Mouse (Mus musculus) left cerebral cortex, adult 2 months (tissue): ENCODE results near the gene Itsn1. TPM values are rescaled to one million over a fixed set of nuclear protein-coding genes. Genes with fewer than 3 reads are reported as not detected.

Experiments used
- DNase-seq, 2 experiments: peaks; one replicate each; pipeline ENCODE4 v3.0.0; 2021 to 2022; ENCODE audit warnings: low spot score in 2 of 2, mixed read lengths in 1 of 2; ENCODE audit errors: extremely low spot score in 1 of 2
- H3K27ac ChIP-seq: fragments of 200-600 bp; 2 replicates; pipeline ENCODE4 v1.8.1; 2022
- H3K4me3 ChIP-seq: fragments of 200-600 bp; 2 replicates; pipeline ENCODE4 v1.8.1; 2022
- CTCF ChIP-seq: fragments of 200-600 bp; IDR thresholded peaks from 2 replicates; pipeline ENCODE4 v1.8.1; 2022; ENCODE audit warnings: antibody characterized with exemption, mild to moderate bottlenecking, moderate library complexity
- intact Hi-C: fragments of 180-260 bp; cut with DNase I; formaldehyde crosslinking; loops from one replicate; pipeline ENCODE4 v1.15.1; 2025
- total RNA-seq, 2 experiments: library from RNA; stranded (reverse); gene quantifications; 2 replicates each; pipeline ENCODE4 v1.2.3; 2021

The Itsn1 gene
- total RNA-seq, 2 experiments from 2014 or later, result 133 to 156 TPM

DNA sequence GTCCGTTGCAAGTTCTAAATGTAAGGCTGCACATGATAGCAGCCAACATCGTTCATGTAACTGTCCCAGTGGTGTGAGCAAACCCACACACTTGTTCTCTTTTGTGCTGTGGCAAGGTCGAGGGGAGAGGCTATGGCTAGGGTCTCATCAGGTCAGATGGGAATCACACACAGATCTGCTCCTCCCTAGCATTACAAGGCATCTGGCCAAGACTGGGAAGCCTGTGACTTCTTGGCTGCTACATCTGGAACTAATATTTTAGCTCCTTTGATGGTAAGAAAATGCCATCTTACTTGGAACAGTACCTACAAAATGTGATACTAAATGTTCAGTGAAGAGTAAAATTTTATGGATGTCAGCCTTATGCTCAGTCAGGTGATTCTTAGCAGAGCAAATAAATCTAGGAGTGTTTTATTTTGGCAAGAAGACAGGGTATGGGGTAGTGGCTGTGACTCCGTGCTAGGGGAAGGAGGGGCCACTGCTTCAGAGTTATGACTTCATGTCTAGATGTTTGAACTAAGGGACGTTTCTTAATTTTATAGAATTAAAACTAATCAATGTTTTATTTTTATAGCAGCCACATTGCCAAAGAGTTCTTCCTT lies 73.5 kb downstream of the Itsn1 start:
- intact Hi-C loops, result no loop called here
- no peak for DNase-seq
- Histone ChIP-seq H3K27ac (no peak overlapping the region), H3K4me3 (no peak overlapping the region)
- no peak for TF ChIP-seq CTCF

DNA sequence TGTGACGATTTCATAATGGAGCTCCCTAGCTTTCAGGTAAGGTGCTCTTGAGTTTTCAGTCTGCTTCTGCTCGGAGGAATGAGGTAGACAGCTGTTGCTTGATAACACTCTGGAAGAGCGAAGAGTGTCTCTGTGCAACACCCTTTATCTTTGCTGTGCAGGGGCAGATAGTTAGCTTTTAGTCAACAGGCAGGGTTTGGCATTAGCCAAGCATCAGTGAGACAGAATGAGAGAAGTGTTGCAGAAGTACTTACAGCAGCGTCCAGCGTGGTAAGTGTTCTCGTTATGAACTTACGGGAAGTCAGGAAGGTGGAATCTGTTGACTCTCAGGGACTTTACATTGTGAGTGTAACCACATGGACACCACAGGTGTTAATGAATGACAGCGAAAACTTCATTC lies 75.3 kb downstream of the Itsn1 start:
- H3K27ac ChIP-seq, result no peak overlapping the region
- intact Hi-C loops, result no loop called here
- no peak for TF ChIP-seq CTCF
- H3K4me3 ChIP-seq, result no peak overlapping the region
- no peak for DNase-seq

DNA sequence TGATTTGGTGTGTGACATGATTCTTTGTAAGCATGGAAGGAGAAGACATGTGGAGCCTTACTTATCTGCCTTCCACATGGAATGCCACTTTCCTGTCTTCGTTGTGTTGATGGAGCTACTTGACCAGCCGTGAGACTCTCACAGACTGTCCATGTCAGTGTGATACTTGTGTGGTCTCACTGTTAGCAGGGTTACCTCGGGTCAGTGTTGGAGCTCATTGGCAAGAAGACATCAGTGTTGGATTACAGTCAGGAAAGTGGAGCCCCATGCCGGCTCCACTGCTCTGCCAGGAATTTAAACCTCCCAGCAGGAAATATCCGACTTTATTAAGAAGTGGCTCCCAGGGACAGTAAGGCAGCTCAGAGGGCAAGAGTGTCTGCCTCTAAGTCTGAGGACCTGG lies 75.8 kb downstream of the Itsn1 start:
- no peak for DNase-seq
- intact Hi-C loops, result no loop called here
- TF ChIP-seq CTCF, result no peak
- no peak overlapping the region for H3K27ac ChIP-seq
- no peak overlapping the region for H3K4me3 ChIP-seq

DNA sequence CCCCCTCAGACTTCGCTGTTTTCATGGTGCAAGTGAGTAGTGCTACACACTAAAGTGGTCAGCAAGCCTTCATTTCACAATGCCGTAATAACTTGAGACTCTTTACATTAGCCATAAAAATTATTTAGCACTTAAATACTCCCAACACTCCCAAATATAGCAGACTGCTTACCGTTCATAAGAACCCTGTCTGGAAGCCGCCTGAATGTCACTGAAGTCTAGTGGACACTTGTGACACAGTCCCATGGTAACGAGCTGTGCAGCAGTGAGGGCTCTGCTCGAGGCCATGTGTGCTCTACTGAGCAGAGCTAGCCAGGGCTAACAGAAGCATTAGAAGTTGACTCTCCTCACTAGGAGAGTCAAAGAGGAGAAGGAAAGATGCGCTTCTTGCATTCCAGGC lies 81.2 kb downstream of the Itsn1 start:
- no peak for DNase-seq
- no peak for TF ChIP-seq CTCF
- H3K27ac ChIP-seq, result no peak overlapping the region

DNA sequence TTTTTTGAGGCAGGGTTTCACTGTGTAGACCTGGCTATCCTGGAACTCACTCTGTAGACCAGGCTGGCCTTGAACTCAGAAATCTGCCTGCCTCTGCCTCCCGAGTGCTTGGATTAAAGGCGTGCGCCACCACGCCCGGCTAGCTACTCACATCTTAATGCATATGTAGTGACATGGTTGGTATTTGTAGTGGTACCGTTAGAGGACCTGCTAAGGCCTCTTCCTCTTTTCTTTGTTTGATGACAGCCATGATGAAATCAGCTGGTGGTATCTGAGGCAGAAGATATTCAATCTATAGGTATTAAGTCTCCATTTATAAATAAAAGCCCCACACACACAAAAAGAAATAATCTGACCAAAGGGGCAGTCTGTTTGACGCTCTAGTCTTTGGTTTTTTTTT lies 82.3 kb downstream of the Itsn1 start:
- Histone ChIP-seq H3K4me3 (no peak overlapping the region), H3K27ac (no peak overlapping the region)
- intact Hi-C loops, result no loop called here
- no peak for TF ChIP-seq CTCF
- DNase-seq, result no peak

More for the DNA sequence above, 81.2 kb downstream of the Itsn1 start:
- intact Hi-C loops, result no loop called here
- no peak overlapping the region for H3K4me3 ChIP-seq

DNA sequence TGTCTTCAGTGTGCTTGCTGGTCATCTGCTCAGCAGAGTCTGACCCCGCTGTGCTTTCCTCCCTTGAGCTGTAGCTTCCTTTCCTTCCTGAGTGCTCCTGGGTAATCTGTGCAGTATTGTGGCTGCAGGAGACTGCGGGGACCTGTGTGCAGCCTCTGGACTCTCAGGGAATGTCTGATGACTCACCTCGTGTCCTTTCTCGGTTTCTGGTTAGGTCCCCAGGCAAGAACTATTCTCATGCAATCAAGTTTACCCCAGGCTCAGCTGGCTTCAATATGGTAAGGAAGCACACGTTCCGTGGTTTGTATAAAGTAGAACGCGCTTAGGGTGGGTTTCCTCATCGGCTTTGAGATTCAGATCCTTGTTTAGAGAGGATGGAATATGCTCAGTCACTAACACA lies 82.8 kb downstream of the Itsn1 start:
- no peak for TF ChIP-seq CTCF
- intact Hi-C loops, result no loop called here
- H3K4me3 ChIP-seq, result no peak overlapping the region
- DNase-seq, result no peak
- H3K27ac ChIP-seq, result no peak overlapping the region

DNA sequence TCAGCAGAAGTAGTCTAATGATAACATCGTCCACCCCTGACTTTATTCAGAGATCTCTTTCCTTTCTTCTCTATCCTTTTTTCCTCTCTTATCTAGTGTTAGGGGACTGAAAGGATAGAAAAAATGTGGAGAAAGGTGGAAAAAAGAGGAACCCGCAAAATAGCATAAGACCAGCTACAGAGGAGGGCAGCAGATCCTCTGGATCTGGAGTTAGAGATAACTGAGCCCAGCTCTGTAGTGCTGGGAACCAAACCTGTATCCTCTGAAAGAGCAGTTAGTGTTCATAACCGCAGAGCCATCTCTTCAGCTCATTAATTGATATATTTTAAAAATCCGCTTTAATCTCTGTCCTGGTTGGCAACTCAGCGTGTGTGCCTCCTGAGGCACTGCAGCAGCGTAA lies 84.5 kb downstream of the Itsn1 start:
- no peak for TF ChIP-seq CTCF
- H3K4me3 ChIP-seq, result no peak overlapping the region
- intact Hi-C loops, result no loop called here

DNA sequence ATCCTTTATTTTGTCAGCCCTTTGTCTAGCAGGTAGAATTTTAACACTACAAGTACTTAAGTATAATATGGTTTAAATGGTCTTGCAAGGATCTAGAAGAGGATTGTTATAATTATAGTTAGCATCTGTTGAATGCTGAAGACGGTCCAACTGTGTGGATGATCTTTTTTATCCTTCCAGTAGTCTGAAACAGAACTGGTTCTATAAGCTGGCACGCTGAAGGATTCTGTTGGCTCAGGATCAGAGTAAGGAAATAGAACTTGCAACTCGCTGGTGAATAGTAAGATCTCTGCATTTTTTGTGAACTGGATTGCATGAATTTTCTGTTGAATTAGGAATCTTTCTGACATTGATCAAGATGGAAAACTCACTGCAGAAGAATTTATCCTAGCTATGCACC lies 86.0 kb downstream of the Itsn1 start:
- no peak for DNase-seq
- TF ChIP-seq CTCF, result no peak
- Histone ChIP-seq H3K4me3 (no peak overlapping the region), H3K27ac (no peak overlapping the region)
- intact Hi-C loops, result no loop called here

More for the DNA sequence above, 84.5 kb downstream of the Itsn1 start:
- no peak for DNase-seq
- no peak overlapping the region for H3K27ac ChIP-seq

DNA sequence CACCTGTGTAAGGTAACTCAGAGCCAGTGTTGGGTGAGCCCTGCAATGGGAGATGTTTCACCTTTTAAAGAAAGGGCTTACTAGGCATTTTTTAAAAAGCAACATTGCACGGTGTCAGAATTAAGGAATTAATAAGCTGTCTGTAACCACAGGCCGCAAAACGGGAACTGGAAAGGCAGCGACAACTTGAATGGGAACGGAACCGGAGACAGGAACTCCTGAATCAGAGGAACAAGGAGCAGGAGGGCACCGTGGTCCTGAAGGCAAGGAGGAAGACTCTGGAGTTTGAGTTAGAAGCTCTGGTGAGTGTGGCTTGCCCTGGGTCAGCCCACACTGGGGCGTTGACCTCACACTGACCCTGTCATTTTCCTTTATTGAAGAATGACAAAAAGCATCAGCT lies 91.2 kb downstream of the Itsn1 start:
- TF ChIP-seq CTCF, result no peak

DNA sequence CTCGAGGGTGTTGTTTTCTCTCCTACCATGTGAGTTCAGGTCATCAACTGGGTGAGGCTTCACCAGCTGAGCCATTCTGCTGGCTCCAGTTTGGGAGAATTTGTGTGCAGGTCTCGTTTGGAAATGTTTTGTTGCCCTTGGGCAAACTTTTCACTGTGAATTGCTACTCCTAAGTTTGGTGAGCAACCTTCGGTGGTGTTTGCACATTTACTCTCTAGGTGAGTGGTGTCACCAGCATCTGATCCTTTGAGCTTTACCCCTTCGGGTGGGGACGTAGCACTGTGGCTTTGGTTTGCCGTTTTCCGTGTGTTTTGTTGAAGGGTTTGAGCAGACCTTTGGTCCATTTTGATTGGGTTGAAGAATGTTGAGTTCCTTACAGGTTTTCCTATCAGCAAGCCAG lies 93.2 kb downstream of the Itsn1 start:
- Histone ChIP-seq H3K4me3 (no peak overlapping the region), H3K27ac (no peak overlapping the region)
- no peak for TF ChIP-seq CTCF
- intact Hi-C loops, result no loop called here
- no peak for DNase-seq

More for the DNA sequence above, 91.2 kb downstream of the Itsn1 start:
- Histone ChIP-seq H3K4me3 (no peak overlapping the region), H3K27ac (no peak overlapping the region)
- intact Hi-C loops, result no loop called here
- no peak for DNase-seq

DNA sequence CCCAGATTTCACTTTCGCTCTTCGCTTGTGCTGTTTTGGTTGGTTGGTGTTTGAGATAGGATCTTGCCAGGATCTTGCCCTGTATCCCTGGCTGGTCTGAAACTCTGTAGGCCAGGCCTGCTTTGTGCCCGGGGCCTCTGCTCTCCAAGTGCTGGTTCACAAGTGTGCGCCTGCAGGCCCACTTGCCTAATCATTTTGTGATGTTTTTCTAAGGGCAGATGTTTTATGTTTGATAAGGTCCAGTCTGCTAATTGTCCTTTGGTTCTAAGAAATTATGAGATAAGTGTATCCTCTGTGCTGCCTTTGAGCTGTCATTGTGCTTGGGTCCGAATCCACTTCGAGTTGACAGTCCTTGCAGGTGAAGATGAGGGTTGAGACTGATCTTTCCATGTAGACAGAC lies 93.7 kb downstream of the Itsn1 start:
- Histone ChIP-seq H3K27ac (no peak overlapping the region), H3K4me3 (no peak overlapping the region)
- no peak for TF ChIP-seq CTCF
- DNase-seq, result no peak
- intact Hi-C loops, result no loop called here

DNA sequence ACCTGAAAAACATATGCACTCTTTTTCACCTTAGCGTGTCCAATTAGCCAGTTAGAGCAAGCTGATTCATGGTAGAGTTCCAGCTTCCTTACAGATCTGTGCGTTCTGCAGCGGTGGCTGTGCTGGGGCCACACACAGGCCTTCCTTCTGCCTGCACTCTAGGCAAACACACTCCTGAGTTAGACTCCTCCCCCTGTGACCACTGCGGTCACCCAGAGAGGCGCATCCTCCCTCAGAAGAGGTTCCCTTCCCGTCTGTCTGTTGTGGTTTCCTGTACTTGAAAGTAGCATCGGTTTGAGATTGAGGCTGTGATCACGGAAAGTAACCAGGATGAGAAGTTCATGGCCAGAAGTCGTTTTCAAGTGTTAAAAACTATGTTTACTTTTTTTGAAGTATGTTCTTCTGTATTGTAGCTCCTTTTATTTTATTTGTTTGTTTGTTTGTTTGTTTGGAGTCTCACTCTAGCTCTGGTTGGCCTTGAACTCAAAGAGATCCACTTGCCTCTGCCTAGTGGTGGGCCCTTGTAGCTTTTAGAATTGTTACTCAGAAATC lies 96.8 kb downstream of the Itsn1 start:
- H3K4me3 ChIP-seq, result no peak overlapping the region
- TF ChIP-seq CTCF, result no peak
- H3K27ac ChIP-seq, result no peak overlapping the region
- DNase-seq, result no peak
- intact Hi-C loops, result no loop called here

DNA sequence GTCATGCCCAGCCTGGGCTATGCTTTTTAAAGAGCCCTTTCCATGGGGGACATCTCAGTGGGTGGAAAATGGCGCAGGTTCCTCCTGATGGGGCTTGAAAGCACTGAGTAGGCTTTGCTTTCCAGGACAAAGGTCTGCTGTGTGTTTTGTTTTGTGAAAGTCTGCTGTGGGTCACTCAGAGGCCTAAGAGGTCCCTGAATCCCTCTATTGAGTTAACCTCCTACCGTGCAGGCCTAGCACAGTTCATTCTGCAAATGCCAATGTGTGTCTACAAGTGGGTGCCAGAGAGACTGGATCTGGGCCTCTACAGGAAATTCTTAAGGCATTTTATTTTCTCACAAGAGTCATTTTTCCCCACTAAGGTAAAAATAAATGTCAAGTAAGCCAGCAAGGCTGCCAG lies 97.8 kb downstream of the Itsn1 start:
- TF ChIP-seq CTCF, result no peak
- no peak for DNase-seq
- Histone ChIP-seq H3K27ac (no peak overlapping the region), H3K4me3 (no peak overlapping the region)
- intact Hi-C loops, result no loop called here
